Mouse (Mus musculus): Measurements from ENCODE around the gene Kcnj13. TPM values are rescaled to one million over a fixed set of nuclear protein-coding genes. Genes with fewer than 3 reads are reported as not detected.

The Kcnj13 gene
- polyA plus RNA-seq, 1 experiment from 2014 or later = 1.4 TPM

DNA sequence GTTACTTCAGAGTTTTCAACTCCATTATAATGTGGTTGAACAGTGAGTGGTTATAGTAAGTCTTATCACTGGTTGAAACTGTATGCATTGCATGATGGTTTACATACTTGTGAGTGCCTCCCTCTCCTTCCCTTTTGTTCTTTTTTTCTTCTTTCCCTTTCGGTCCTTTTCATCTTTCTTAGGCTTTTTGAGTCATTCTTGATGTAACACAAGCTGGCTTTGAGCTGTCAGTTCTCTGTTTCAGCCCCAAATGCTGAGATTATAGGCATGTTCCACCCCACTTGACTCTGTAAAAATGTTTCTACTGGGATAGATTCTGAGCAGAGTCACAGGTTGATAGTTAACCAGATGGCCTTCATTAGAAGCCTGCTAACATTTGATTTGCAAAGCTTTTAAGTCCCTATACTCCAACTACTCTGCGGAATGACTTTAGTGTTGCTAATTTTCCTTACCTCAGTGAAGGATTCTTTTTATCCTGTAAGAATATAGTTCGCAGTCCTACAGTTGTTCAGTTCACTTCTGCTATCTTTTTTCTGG, 16.4 kb downstream of the Kcnj13 start:
- Histone ChIP-seq H3K9ac (replicated peaks) (no peak overlapping the region), H3K27me3 (no peaks in the 10 kb centered on the region), H3K4me1 (no peaks in the 10 kb centered on the region), H3K4me2 (replicated peaks) (no peak overlapping the region), H3K36me3 (peaks cover 46% of the 10 kb centered on the region), H3K4me3 (no peak overlapping the region), H3K27ac (replicated peaks) (no peak overlapping the region), H3K9me3 (no peaks in the 10 kb centered on the region)
- 90% methylated on average over 3 of the region's 3 CpGs for WGBS
- ATAC-seq (ENCODE audit: low FRiP score, low read depth) = no peak

- peaks cover 11% of the 10 kb centered on the region for H3K36me3 ChIP-seq
- no peaks in the 10 kb centered on the region for H3K27me3 ChIP-seq
- H3K4me1 ChIP-seq = no peaks in the 10 kb centered on the region
- no peak overlapping the region for H3K27ac ChIP-seq (replicated peaks)
- H3K9ac ChIP-seq (replicated peaks) = no peak overlapping the region
- no peaks in the 10 kb centered on the region for H3K9me3 ChIP-seq
- 75% methylated on average over 1 of the region's 1 CpGs for WGBS
- no peak for ATAC-seq (ENCODE audit: low FRiP score, low read depth)
- no peak overlapping the region for H3K4me2 ChIP-seq (replicated peaks)
- no peak overlapping the region for H3K4me3 ChIP-seq
These were observed 34.3 kb downstream of the Kcnj13 start for GRCm38 (mm10) chr1:87360276-87360675.

DNA sequence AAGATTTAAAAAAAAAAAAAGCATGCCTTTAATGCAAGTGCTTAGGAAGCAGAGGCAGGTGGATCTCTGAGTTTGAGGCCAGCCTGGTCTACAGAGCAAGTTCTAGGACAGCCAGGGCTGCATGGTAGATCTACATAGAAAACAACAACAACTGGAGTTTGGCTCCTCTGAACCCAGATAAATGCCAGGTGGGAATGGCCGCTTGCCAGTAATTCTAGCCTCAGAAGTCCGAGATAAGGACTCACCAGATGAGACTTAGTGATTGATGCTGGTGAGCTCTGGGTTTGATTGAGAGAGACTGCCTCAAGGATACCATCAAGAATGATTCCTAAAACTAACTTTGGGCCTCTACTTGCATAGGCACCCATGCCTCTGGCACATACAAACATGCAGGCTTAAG, 44.0 kb downstream of the Kcnj13 start:
- 95% methylated on average over 2 of the region's 2 CpGs for WGBS
- Histone ChIP-seq H3K4me2 (replicated peaks) (no peak overlapping the region), H3K27me3 (no peaks in the 10 kb centered on the region), H3K9me3 (no peaks in the 10 kb centered on the region), H3K9ac (replicated peaks) (no peak overlapping the region), H3K36me3 (no peaks in the 10 kb centered on the region), H3K27ac (replicated peaks) (no peak overlapping the region), H3K4me1 (no peaks in the 10 kb centered on the region), H3K4me3 (no peak overlapping the region)
- ATAC-seq (ENCODE audit: low FRiP score, low read depth) = no peak

Other genes starting within 250 kb of the Kcnj13 start
- gene Ecel1, start 238.2 kb downstream of the Kcnj13 start, polyA plus RNA-seq (2016; fragmentation: Nextera tagmentation; extraction: Ambion mirVana) = 7.5 and 8.8 TPM in 2 replicates
- gene Prss56, start 211.4 kb downstream of the Kcnj13 start, polyA plus RNA-seq (2016; fragmentation: Nextera tagmentation; extraction: Ambion mirVana) = 0.08 and 0.17 TPM in 2 replicates
- gene Chrnd, start 204.1 kb downstream of the Kcnj13 start, polyA plus RNA-seq (2016; fragmentation: Nextera tagmentation; extraction: Ambion mirVana) = not detected in 2 replicates
- gene Chrng, start 190.1 kb downstream of the Kcnj13 start, polyA plus RNA-seq (2016; fragmentation: Nextera tagmentation; extraction: Ambion mirVana) = not detected in 2 replicates
- 147 and 148 TPM in 2 replicates for gene Eif4e2, start 180.8 kb downstream of the Kcnj13 start, polyA plus RNA-seq (2016; fragmentation: Nextera tagmentation; extraction: Ambion mirVana)
- 0.54 and 0.58 TPM in 2 replicates for gene Efhd1, start 130.4 kb downstream of the Kcnj13 start, polyA plus RNA-seq (2016; fragmentation: Nextera tagmentation; extraction: Ambion mirVana)
- 64.3 and 71.7 TPM in 2 replicates for gene Gigyf2, start 67.7 kb downstream of the Kcnj13 start, polyA plus RNA-seq (2016; fragmentation: Nextera tagmentation; extraction: Ambion mirVana)
- not detected in 2 replicates for gene Snorc, start 75.5 kb upstream of the Kcnj13 start, polyA plus RNA-seq (2016; fragmentation: Nextera tagmentation; extraction: Ambion mirVana)
- not detected in 2 replicates for gene Neu2, start 115.2 kb upstream of the Kcnj13 start, polyA plus RNA-seq (2016; fragmentation: Nextera tagmentation; extraction: Ambion mirVana)
- gene Ngef, start 179.1 kb upstream of the Kcnj13 start, polyA plus RNA-seq (2016; fragmentation: Nextera tagmentation; extraction: Ambion mirVana) = 4.0 and 5.5 TPM in 2 replicates
- gene Inpp5d, start 225.6 kb upstream of the Kcnj13 start, polyA plus RNA-seq (2016; fragmentation: Nextera tagmentation; extraction: Ambion mirVana) = 2.9 and 3.0 TPM in 2 replicates

Data from midbrain, embryonic 12.5 days (tissue).